Mouse (Mus musculus) embryonic stem cell, embryonic (primary cell): ENCODE measurements around the gene Evi5l.

Source experiments
- CTCF ChIA-PET, 4 experiments: fragments of 300-600 bp in 2 of 4; fragments of 350-600 bp in 2 of 4; sonication (Branson Sonifier 250); formaldehyde crosslinking; loops; one replicate each; lab custom pipeline; 2022; ENCODE audit warnings: inconsistent platforms in 2 of 4; lab: Charles Lee
- POLR2A ChIA-PET, 4 experiments: fragments of 300-600 bp in 2 of 4; fragments of 350-600 bp in 2 of 4; sonication (Branson Sonifier 250); formaldehyde crosslinking; loops; one replicate each; lab custom pipeline; 2022; ENCODE audit warnings: antibody characterized with exemption in 4 of 4, inconsistent platforms in 1 of 4; lab: Charles Lee

The Evi5l gene

DNA sequence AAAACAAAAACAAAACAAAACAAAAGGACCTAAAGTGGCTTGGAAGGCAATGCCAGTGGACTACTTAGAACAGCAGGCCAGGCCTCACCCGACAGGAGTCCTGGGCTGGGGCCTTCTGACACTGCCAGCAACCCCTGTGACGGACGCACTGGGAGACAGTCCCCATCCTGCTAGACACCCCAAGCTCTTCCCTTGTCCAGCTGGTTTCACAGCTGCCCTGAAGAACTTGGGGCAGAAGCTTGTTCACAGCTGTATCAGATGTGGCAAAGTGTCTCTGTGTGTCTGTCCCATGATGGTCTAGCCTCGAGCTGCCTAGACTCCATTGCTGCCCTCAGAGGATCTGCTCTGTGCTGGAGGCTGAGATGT lies 93.4 kb downstream of the Evi5l start:
- POLR2A ChIA-PET: interaction anchor here in 3 of 4 experiments (0.5 to 4.2 kb wide), 20 partner anchors 8 to 662 kb away, joined by 3 to 16 read pairs (median 5); partner anchors contain the start of genes Tgfbr3l (in 2 of the 3), Timm44 (in 2 of the 3), Evi5l (in 1 of the 3) and Gm49320 (in 1 of the 3)
- CTCF ChIA-PET: interaction anchor here in 3 of 4 experiments (0.7 to 3.3 kb wide), 13 partner anchors 8 to 541 kb away, joined by 3 to 13 read pairs (median 8); partner anchors contain the start of genes Gm49320 (in 2 of the 3) and Map2k7 (in 2 of the 3)
